Mouse (Mus musculus) cerebellum, adult 2 months (tissue): ENCODE measurements around the gene Rnf5.

ENCODE experiments used
- CTCF ChIP-seq: fragments of 200-500 bp; IDR thresholded peaks from 2 replicates; pipeline ENCODE4 v1.5.1; 2011; ENCODE audit warnings: low read depth, mild to moderate bottlenecking, control low read depth, low read length, moderate library complexity, borderline replicate concordance; ENCODE audit not compliant: insufficient read depth
- POLR2A ChIP-seq: fragments of 200-500 bp; IDR thresholded peaks from 2 replicates; pipeline ENCODE4 v1.6.1; 2011; ENCODE audit warnings: low read length, control low read depth, borderline replicate concordance; ENCODE audit not compliant: insufficient read depth

GRCm38 (mm10) chr17:34611050-34611449 is 7.6 kb upstream of the Rnf5 start:
- no peak for TF ChIP-seq CTCF
- TF ChIP-seq POLR2A: no peak
